Mouse (Mus musculus): ENCODE data around the gene Ssh3.
"Not testable (repeated sequence)": the region's sequence is repeated elsewhere in the genome, so short reads cannot be mapped to it uniquely, and the experiment has no call there.

The Ssh3 gene

DNA sequence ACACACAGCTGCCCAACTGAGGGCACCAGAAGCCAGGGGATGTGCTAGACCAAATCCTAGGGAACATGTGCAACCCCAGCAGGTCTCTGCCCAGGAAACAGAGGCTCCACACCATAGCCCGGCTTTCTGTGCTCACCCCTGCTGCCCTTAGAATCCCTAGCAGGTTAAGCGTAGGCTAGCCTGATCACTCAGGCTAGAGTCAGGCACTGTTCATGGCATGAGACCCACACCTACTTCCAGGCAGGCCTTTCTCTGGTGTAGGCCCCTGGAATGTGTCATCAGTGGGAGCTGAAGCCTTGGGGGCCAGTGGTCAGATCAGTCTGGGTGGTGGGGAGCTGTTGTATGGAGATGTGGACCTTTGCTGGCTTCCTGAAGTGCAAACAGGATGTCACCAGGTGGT lies 27.6 kb upstream of the Ssh3 start:
- no peak for DNase-seq (ENCODE audit: low spot score in 2 of 2)

DNA sequence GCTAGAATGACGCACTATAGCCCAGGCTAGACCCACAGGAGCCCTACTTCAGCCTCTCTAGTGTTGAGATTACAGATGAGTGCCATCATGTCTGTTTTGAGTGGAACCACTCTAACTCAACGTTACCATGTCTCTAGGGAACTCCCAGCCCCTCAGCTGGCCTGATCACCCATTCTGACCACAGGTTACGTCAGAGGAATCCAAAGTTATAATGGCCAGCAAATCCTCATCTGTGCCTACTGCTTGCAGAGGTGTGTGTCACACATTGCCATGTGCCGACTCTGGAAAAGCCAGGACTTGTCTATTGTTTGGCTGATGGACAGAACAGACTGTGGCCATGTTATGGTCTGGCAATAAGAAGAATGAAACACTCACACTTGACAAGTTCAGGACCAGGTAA lies 26.4 kb upstream of the Ssh3 start:
- DNase-seq (ENCODE audit: low spot score in 2 of 2), result no peak

DNA sequence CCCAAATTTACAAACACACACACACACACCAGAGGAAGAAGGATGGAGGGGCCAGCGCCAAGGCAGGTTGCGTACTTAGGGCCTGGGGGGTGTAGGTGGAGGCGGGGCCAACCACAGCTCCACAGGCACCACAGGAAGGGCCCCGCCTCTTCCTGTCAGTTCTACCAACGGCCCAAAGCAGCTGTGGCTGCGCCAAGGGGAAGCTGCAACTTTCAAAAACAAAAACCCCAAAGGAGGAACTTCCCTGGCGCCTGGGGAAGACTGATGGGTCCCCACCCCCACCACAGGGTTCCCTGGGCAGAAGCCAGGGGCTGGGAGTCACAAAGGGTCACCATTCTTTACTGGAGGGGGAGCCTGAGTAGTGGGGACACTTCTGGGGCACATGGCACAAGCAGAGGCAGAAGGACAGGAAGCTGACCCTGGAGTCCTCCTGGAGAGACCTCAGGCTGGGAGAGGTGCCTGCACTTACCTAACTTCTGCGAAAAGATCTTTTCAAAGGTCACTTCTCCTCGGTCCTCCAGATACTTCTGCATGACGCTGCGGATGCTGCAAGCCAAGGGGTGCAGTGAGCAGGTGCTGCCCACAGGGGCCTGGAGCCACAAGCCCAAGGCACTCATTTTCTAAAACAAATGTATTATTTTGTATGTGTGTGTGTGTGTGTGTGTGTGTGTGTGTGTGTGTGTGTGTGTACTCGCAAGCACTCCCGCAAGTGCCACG lies 25.6 kb upstream of the Ssh3 start:
- peak; percentile 79 to 87 for DNase-seq (ENCODE audit: low spot score in 2 of 2)

DNA sequence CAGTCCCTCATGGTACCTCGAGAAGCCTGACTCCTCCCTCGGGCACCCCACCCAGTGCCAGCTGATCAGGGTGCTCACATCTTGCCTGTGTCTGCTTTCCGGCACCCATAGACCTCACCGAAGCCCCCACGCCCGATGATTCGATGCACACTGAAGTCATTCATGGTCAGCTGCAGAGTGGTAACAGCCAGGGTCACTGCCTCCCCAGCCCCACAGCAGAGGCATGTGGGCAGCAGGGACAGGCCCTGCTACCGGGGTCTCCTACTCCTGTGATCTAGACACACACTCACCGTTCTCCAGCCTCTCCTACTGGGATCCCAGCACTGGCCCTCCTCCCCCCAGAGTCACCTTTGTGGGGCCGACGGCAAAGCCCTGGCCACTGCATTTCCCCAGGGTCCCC lies 22.2 kb upstream of the Ssh3 start:
- DNase-seq (ENCODE audit: low spot score in 2 of 2), result no peak

DNA sequence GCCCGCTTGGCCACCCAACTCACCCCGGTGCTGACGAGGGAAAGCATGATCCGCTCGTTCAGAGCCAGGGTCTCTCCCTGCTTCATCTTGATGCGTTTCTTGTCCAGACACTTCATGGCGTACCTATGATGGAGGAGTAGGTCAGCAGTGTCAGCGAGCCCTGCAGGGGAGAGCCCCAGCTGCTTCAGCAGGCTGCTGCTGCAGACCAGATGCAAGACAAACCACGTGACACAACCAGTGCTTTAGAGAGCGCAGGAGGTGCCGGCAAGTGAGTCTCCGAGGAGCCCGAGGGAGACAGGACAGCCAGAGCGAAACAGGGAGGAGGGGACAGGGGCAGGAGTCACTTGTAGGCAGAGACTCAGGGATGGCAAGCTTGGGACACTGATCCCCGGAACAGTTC lies 21.8 kb upstream of the Ssh3 start:
- DNase-seq (ENCODE audit: low spot score in 2 of 2), result no peak

DNA sequence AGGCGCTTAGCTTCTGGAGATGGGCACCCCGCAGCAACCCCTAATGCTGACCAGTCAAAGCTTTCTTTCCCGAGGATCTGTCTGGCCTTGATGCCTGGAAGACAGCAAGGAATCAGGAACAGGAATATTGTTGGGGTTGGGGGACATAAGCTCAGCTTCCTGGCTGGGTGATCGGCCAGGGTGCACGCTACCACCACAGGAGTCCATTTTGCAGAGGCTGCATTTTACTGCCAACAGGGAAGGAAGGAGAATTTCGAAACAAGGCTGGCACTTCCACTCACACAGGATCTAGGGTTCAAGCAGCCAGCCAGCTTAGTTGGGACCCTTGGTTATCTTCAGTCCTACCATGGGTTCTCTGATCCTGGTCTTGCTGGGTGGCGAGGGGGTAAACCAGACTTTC lies 14.7 kb upstream of the Ssh3 start:
- no peak for DNase-seq (ENCODE audit: low spot score in 2 of 2)

DNA sequence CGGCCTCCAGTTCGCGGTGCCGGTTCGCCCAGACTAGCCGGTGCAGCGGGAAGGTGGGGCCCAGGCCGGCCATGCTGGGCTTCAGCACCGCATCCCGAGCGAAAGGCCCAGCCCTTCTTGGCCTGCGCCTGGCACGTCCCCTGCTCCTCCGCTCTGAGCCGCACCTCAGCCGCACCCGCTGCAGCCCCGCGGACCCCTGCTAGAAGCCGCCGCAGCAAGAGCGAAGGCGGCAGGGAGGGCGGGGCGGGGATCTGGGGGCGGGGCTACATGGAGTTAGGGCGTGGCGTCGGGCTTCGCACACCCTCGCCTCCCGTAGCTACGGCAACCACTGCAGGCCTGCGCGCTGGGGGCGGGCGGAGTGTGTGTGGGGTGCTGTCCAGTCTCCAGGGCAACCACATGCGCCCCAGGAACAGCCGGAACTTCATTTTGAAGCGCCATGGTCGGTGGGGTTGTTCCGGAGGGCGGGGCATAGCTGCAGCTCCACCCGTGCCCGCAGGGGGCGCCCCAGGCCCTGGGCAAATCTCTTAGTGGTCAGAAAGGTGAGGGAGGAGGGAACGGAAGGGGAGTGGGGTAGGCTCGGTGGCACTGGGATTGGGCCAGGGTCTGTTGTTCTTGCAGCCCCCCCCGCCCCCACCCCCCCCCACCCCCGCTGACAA lies 14.0 kb upstream of the Ssh3 start, which contains the start of gene Ankrd13d:
Gene Ankrd13d (minus strand): TSS at position 240 of the 656 bp plus-strand sequence.
- peak; percentile 93 to 96 for DNase-seq (ENCODE audit: low spot score in 2 of 2)

DNA sequence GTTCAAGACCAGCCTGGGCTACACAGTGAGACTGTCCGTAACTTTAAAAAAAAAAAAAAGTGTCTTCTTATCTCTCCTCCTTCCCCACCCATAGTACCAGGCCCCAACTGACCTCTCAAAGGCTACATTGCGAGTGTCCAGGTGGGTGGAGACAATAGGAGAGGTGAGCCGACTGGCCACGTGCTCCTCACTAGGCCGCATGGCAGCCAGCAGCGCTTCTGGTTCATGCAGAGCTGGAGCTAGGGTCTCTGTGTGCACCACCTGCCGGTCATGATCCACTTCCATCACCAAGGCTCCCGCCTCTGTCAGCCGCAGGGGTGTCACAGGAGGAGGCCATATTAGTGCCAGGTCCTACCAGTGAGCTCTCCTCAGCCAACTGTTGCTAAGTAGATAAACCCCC lies 11.4 kb upstream of the Ssh3 start:
- no peak for DNase-seq (ENCODE audit: low spot score in 2 of 2)

DNA sequence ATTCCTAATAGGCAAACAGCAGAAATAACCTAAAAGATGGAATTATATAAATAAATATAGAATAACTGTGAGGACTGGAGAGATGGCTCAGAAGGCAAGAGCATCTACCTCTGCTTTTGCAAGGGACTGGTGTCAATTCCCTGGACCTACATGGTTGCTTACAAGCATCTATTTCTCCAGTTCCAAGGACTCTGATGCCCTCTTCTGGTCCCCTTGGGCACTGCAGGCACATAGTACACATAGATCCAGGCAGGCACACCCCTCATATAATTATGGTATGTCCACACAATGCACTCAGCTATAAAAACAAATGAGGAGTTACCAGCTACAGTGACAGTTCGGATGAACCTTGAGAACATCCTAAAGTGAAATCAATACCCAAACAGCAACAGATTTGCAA lies 10.5 kb upstream of the Ssh3 start:
- no peak for DNase-seq (ENCODE audit: low spot score in 2 of 2)

DNA sequence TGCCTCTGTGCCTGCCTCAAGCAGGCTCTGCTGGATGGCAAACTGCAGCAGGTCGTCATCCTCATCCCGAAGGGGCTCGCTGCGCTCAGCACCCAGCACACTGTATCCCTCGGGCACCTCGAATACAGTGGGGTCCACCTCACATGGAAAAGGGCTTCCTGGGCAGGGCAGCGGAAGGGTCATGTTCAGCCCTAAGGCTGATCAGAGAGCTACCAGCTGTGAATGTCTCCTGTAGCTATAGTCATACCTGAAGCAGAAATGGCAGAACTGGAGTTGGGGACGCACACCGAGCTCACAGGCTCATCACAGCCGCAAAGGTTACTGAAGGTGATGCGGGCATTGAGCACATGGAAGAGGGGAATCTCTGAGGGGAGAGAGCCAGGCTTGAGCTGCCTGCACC lies 2.0 kb upstream of the Ssh3 start:
- DNase-seq (ENCODE audit: low spot score in 2 of 2), result no peak

DNA sequence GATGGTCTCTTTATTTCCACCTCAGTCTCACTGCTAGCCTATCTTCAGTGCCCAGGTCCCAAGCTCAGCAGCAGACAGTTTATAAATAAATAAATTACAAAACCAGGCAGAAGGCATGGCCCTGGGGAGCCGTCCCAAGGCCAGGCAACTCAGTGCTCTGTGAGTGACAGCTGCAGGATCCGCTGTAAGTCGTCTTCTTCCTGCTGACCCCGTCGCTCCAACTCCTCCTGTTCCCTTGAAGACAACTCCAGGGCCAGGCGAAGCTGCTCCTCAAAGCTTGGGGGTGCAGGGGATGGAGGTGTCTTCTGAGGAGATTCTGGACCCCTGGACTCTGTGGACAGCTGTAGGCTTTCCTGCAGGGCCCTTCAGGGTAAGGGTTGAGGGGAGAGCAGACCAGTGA lies 1.2 kb upstream of the Ssh3 start:
- DNase-seq (ENCODE audit: low spot score in 2 of 2), result no peak

DNA sequence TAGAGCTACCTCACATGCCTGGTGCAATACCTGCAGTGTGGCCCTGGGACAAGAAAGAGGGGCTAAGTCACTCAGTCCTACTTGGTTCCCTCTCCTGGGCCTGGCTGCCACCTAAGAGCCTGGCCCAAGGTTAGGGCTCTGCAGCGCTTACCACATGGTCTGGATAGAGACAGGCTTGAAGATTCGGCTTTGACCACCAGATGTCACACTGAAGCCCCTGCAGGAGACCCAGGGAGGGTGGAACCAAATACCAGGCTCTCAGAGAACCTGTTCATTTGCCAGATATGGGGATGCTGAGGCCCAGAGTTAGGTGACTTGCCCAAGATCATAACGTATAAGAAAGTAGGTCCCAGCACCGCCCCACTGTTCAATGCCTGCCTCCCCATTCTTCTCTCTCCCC lies 3.0 kb downstream of the Ssh3 start:
- no peak for DNase-seq (ENCODE audit: low spot score in 2 of 2)

DNA sequence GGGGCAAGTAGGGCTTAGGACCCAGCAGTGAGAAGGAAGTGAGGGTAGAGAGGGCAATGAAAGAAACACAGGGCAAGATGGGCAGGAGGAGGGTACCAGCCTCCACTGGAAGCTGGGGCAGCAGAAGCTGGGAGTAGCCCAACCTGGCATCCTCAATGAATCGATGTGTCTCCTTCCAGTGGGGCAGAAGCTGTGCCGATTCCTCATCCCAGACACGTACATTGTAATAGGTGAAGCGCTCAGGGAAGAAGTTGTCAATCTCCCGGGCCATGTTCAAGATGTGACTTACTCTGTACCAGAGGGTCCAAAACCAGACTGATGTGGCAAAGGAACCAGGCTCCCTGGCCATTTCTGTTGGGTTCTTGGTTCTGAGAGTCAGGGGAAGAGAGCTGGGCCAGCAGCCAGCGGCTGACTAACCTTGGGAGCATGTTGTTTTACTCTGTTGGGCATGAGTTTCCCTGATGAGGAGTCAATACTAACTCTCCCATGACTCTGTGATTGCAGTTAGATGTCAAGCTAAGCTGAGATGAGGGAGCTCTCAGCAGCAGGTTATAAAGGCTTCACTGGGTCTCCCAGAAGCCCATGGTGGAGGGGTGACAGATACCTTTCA lies 4.7 kb downstream of the Ssh3 start:
- no peak for DNase-seq (ENCODE audit: low spot score in 2 of 2)

DNA sequence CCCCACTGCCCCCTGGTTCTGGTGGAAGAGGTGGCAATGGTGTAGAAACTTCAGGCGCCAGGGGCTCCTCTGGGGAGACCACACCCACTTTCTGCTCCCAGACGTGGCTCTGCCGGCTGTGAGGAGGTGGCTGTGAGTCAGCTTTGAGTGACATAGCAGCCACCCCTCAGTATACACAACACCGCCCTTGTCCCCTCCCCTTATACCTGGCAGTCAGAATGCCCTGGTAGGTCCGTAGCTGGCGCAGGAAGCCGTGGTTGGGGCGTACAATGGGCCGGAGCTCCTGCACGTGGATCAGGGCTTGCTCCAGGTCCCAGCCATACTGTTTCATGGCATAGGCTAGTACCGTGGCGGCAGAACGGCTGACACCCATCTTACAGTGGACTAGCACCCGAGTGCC lies 5.3 kb downstream of the Ssh3 start:
- no peak for DNase-seq (ENCODE audit: low spot score in 2 of 2)

DNA sequence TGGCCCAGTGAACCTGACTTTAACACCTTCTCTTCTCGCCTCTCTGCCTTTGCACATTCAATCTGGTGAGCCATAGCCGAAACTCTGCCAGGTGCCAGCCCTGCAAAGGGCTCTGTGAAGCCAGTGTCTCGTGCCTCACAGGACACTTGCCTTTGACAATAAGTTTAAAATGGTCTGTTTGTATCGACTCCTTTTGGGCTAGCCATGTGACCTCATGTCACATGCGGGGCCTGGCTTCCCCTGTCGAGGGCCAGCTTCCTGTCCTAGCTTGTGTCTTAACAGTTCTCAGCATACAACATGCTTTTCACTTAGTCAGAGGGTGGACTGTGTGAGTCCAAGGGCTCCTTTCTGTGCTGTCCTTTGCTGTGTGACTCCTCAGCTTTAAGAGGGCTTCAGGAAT lies 6.2 kb downstream of the Ssh3 start:
- DNase-seq (ENCODE audit: low spot score in 2 of 2), result peak; percentile 65 to 74

DNA sequence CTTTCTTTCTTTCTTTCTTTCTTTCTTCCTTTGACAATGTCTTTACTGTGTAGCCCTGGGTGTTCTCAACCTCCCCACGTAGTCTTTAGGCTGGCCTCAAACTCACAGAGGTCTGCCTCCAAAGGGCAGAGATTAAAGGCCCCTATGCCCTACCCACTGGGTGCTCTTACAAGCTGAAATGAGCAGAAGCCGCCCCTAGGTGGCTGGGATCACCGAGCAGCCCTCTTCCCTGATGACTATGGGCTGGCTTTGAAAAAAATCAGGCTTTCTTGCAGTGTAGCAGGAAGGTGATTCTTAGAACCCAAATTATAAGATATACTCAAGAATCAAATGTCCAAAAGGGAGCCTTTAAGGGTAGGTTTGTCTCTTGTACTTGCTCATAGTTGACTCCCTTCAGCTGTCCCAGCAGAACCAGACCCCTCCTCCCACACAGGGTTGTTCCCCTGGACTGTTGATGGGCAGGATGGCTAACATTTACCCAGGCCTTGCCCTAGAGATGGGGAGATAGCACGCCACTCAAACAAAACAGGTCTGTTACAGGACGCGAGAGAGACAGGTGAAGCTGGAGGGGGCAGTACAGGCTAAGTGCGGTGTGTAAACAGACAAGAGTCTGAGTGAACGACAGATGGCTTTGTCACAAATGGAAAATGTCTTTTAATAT lies 7.8 kb downstream of the Ssh3 start:
- peak in 1 of 2 experiments; percentile 36 for DNase-seq (ENCODE audit: low spot score in 2 of 2)

DNA sequence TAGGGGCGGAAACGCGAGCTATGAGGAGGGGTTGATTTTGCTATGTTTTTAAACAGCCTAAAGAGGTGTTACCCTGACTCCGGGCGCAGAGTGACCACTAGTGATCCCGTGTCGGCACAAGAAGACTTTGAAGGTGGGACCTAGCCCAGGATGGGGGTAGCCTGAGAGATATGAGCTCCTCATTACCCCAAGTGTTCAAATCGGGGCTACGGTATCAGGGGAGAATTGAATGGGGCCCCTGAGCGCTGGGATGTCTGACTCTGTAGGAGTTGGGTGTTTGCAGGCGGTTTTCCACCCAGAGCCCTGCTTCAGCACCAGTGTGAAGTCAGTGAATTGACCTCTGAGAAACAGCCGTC lies 11.1 kb downstream of the Ssh3 start:
- no peak for DNase-seq (ENCODE audit: low spot score in 2 of 2)

DNA sequence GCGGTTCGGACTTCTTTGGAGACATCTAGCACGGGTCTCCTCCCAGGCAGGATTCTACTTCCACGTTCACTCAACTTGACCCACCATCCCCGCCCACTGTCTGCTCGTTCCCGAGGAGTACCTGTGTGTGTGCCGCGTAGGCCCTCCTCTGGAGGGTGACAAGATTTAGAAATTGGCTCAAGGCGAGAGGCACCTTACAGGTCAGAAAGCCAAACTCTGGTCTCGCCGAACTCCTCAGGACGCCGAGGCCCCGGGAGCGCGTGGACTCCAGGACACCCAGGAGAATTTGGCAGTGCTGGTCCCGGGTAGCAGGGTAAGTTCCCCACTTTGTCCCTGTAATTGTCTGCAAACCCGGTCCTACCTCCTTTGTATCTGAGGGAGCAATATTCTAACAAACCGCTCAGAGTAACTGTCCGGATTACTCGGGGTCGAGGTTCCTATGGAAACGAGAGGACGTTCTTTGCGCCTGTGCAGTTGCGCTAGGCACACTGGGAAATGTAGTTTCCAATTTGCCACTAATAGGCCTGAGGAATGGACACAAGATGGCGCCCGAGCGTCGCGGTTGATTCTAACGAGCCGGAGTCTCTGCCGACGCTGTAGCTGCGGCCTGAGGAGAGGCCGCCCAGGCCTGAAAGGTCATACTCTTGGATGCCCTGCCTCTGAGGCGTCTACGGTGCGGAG lies 11.6 kb downstream of the Ssh3 start:
- peak; percentile 88 to 90 for DNase-seq (ENCODE audit: low spot score in 2 of 2)

DNA sequence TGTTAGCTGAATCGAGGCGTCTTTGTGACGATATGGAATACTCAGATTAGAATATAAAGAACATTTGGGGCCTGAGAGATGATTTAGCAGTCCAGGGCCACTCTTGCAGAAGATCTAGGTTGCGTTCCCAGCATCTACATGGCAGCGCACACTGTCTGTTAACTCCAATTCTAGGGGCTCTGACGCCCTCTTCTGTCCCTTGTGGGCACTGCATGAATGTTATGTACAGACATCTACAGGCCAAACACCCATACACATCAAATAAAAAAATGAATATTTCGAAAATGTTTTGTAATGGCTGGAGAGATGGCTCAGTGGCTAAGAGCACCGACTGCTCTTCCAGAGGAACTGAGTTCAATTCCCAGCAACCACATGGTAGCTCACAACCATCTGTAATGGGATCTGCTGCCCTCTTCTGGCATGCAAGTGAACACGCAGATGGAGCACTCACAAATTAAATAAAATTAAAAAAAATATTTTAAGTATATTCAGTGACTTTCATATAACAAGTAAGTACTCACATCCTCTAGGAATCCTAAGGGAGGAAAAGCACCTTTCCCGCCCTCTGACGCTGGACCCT lies 13.3 kb downstream of the Ssh3 start:
- no peak for DNase-seq (ENCODE audit: low spot score in 2 of 2)

DNA sequence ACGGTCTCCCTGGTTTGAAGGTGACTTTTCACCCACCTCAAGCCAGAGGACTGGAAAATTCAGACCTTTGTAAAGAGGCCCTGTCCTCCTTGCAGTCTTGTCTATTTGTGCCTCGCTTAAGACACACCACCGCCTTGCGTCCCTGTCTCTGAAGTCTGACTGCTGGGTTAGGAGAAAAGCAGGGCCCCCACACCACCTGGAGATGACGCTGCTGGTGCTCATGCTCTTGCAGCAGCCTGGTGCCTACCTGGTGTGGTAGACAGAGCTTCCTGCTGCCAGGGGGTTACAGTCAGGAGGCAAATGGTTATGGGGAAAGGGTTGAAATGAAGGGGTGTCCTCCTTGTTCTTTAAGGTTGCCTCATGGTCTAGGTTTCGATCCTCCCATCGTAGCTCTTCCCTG lies 14.8 kb downstream of the Ssh3 start:
- DNase-seq (ENCODE audit: low spot score in 2 of 2), result no peak

DNA sequence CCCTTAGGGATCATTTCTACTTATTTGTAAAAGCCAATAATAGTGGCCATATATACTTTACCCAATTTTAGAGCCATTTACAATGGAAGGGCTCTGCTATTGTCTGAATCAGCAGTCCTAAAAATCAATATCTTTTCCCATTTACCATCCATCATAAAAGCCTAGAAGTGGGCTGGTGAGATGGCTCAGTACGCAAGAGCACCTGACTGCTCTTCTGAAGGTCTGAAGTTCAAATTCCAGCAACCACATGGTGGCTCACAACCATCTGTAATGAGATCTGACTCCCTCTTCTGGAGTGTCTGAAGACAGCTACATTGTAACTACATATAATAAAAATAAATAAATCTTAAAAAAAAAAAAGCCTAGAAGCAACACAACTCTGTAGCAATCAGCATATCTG lies 20.3 kb downstream of the Ssh3 start:
- DNase-seq (ENCODE audit: low spot score in 2 of 2), result not testable (repeated sequence)

DNA sequence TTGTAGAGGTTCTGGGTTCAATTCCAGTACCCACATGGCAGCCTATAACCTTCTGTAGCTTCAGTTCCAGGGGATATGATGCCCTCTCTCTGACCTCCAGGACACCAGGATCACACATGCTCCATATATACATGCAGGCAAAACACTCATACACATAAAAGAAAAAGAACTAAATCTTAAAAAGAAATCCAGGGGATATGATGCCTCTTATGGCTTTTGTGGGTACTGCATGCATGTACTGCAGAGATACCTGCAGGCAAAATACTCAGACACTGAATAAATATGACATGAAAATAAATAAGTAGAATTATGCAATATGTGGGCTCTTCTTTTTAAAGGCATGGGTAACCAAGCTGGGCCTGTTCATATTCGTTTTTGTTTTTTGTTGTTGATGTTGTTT lies 22.0 kb downstream of the Ssh3 start:
- no peak for DNase-seq (ENCODE audit: low spot score in 2 of 2)
